Mouse (Mus musculus) stomach, postnatal 0 days (tissue): ENCODE measurements around the gene Lrrfip2. TPM values are rescaled to one million over a fixed set of nuclear protein-coding genes. Genes with fewer than 3 reads are reported as not detected.

Experiments used
- ATAC-seq: fragments of 200-750 bp; cut with Nextera tagmentation; 2 replicates; pipeline ENCODE4 v1.8.0; 2017; ENCODE audit not compliant: low FRiP score, low TSS enrichment
- DNase-seq: peaks from one replicate; pipeline ENCODE4 v3.0.0-alpha.2; 2016; ENCODE audit warnings: low spot score
- H3K27ac ChIP-seq: fragments of 300-500 bp; sonication (generic); replicated peaks from 2 replicates; pipeline ENCODE4 v1.5.1; 2014; ENCODE audit warnings: mild to moderate bottlenecking, control low read depth
- H3K27me3 ChIP-seq: fragments of 300-500 bp; sonication (generic); 2 replicates; pipeline ENCODE4 v1.6.1; 2014; ENCODE audit warnings: low read length; ENCODE audit not compliant: control insufficient read depth, insufficient read depth
- H3K36me3 ChIP-seq: fragments of 300-500 bp; sonication (generic); 2 replicates; pipeline ENCODE4 v1.6.1; 2014; ENCODE audit warnings: low read length, mixed read lengths; ENCODE audit not compliant: control insufficient read depth, insufficient read depth
- H3K4me1 ChIP-seq: fragments of 300-500 bp; sonication (generic); replicated peaks from 2 replicates; pipeline ENCODE4 v1.6.1; 2014; ENCODE audit warnings: antibody characterized with exemption; ENCODE audit not compliant: control insufficient read depth, insufficient read depth
- H3K4me2 ChIP-seq: fragments of 300-500 bp; sonication (generic); replicated peaks from 2 replicates; pipeline ENCODE4 v1.6.1; 2014; ENCODE audit warnings: low read depth, mild to moderate bottlenecking, control low read depth, moderate library complexity
- H3K4me3 ChIP-seq: fragments of 300-500 bp; sonication (generic); 2 replicates; pipeline ENCODE4 v1.5.1; 2014; ENCODE audit warnings: low read depth, low read length, control low read depth
- H3K9ac ChIP-seq: fragments of 300-500 bp; sonication (generic); 2 replicates; pipeline ENCODE4 v1.6.1; 2014; ENCODE audit warnings: mild to moderate bottlenecking, low read length, control low read depth, mixed read lengths
- H3K9me3 ChIP-seq: fragments of 300-500 bp; sonication (generic); 2 replicates; pipeline ENCODE4 v1.6.1; 2016; ENCODE audit warnings: low read length; ENCODE audit not compliant: control insufficient read depth
- CTCF ChIP-seq: IDR thresholded peaks from 2 replicates; pipeline ENCODE4 v1.5.1; 2016; ENCODE audit warnings: antibody characterized with exemption, low read depth, mild to moderate bottlenecking, moderate library complexity
- EP300 ChIP-seq: optimal IDR thresholded peaks from 2 replicates; pipeline ENCODE3; 2016; ENCODE audit warnings: antibody characterized with exemption
- WGBS: fragments of 180-500 bp; shearing (Covaris S2); extraction: QIAGEN DNeasy Blood & Tissue Kit; methylation state at CpG from one replicate; pipeline ENCODE4 v1.1.7; 2014; 5-methylcytosine and 5-hydroxymethylcytosine counted together
- polyA plus RNA-seq: library from polyadenylated mRNA; unstranded; fragments of >200 nt; fragmentation: Nextera tagmentation; extraction: Ambion mirVana; gene quantifications from 2 replicates; pipeline ENCODE4 v1.2.1, GENCODE M21; 2015

Lrrfip2 gene
- polyA plus RNA-seq, 1 experiment from 2014 or later = 34.1 TPM

- ATAC-seq = no peak
Measured at GRCm38 (mm10) chr9:111208185-111208584, 90.8 kb downstream of the Lrrfip2 start.

GRCm38 (mm10) chr9:111209158-111209699 is 91.8 kb downstream of the Lrrfip2 start:
- no peak for TF ChIP-seq EP300
- Histone ChIP-seq H3K4me3 (no peak overlapping the region), H3K4me2 (no peak overlapping the region), H3K36me3 (no peaks in the 10 kb centered on the region), H3K9ac (no peak overlapping the region), H3K27me3 (no peaks in the 10 kb centered on the region), H3K9me3 (no peaks in the 10 kb centered on the region), H3K27ac (no peak overlapping the region), H3K4me1 (no peaks in the 10 kb centered on the region)
- ATAC-seq (no peak), DNase-seq (no peak)
- WGBS = 96% methylated on average over 7 of the region's 7 CpGs

More at GRCm38 (mm10) chr9:111208185-111208584, 90.8 kb downstream of the Lrrfip2 start:
- Histone ChIP-seq H3K9ac (no peak overlapping the region), H3K4me2 (no peak overlapping the region), H3K4me1 (no peaks in the 10 kb centered on the region), H3K9me3 (no peaks in the 10 kb centered on the region), H3K27ac (no peak overlapping the region), H3K27me3 (no peaks in the 10 kb centered on the region), H3K36me3 (no peaks in the 10 kb centered on the region; the same call in 1 of the 2 replicates), H3K4me3 (no peak overlapping the region)
- TF ChIP-seq EP300 = no peak
- no peak for TF ChIP-seq CTCF
- WGBS = 94% methylated on average over 3 of the region's 3 CpGs
- DNase-seq = no peak

- Histone ChIP-seq H3K36me3 (no peaks in the 10 kb centered on the region), H3K27me3 (no peaks in the 10 kb centered on the region), H3K9ac (no peak overlapping the region), H3K9me3 (no peaks in the 10 kb centered on the region), H3K4me2 (no peak overlapping the region), H3K27ac (no peak overlapping the region), H3K4me3 (no peak overlapping the region), H3K4me1 (no peaks in the 10 kb centered on the region)
- no peak for DNase-seq
- WGBS = 82% methylated on average over 4 of the region's 4 CpGs
- ATAC-seq = no peak
- no peak for TF ChIP-seq EP300
- TF ChIP-seq CTCF = no peak
Measured at GRCm38 (mm10) chr9:111210412-111210811, 93.0 kb downstream of the Lrrfip2 start.

GRCm38 (mm10) chr9:111211122-111212041 is 94.0 kb downstream of the Lrrfip2 start:
- H3K36me3 ChIP-seq = no peaks in the 10 kb centered on the region
- no peaks in the 10 kb centered on the region for H3K4me1 ChIP-seq
- WGBS = 74% methylated on average over 10 of the region's 10 CpGs
- H3K27me3 ChIP-seq = no peaks in the 10 kb centered on the region
- no peak overlapping the region for H3K4me2 ChIP-seq
- ATAC-seq (no peak), DNase-seq (no peak)
- no peak overlapping the region for H3K4me3 ChIP-seq
- H3K27ac ChIP-seq = no peak overlapping the region
- H3K9ac ChIP-seq = no peak overlapping the region
- H3K9me3 ChIP-seq = no peaks in the 10 kb centered on the region
- TF ChIP-seq CTCF (no peak), EP300 (no peak)

GRCm38 (mm10) chr9:111213501-111213900 is 96.1 kb downstream of the Lrrfip2 start:
- no peaks in the 10 kb centered on the region for H3K36me3 ChIP-seq
- TF ChIP-seq EP300 (no peak), CTCF (0 out of 2 replicates have a peak, but pooled peaks have one; percentile 5)
- H3K4me2 ChIP-seq = no peak overlapping the region
- H3K4me1 ChIP-seq = no peaks in the 10 kb centered on the region
- ATAC-seq (no peak), DNase-seq (no peak)
- H3K4me3 ChIP-seq = no peak overlapping the region
- no peak overlapping the region; the same call in 1 of the 2 replicates for H3K27ac ChIP-seq
- no peaks in the 10 kb centered on the region for H3K9me3 ChIP-seq
- H3K9ac ChIP-seq = no peak overlapping the region
- H3K27me3 ChIP-seq = no peaks in the 10 kb centered on the region
- 44% methylated on average over 6 of the region's 6 CpGs for WGBS

- ATAC-seq (no peak), DNase-seq (no peak)
- H3K4me2 ChIP-seq = no peak overlapping the region
- TF ChIP-seq CTCF = no peak
- no peak for TF ChIP-seq EP300
- no peak overlapping the region for H3K4me3 ChIP-seq
- H3K36me3 ChIP-seq = 0 out of 2 replicates have a peak, but pooled peaks cover 5% of the 10 kb centered on the region
- H3K9ac ChIP-seq = no peak overlapping the region
- H3K9me3 ChIP-seq = no peaks in the 10 kb centered on the region
- H3K27me3 ChIP-seq = no peaks in the 10 kb centered on the region
- no peak overlapping the region for H3K27ac ChIP-seq
- H3K4me1 ChIP-seq = no peaks in the 10 kb centered on the region
Measured at GRCm38 (mm10) chr9:111216424-111216823, 99.0 kb downstream of the Lrrfip2 start.
